Mouse (Mus musculus): ENCODE measurements around the gene Palld.

GRCm38 (mm10) chr8:61747070-61747469, 155.4 kb downstream of the Palld start:
- TF ChIP-seq GATA1 (IDR thresholded peaks at IDR 0.05; ENCODE audit: borderline replicate concordance, low read length) (no peak), POLR2AphosphoS5 (IDR thresholded peaks at IDR 0.05; ENCODE audit: insufficient replicate concordance, low read depth, low read length) (no peak)
